Mouse (Mus musculus): ENCODE measurements around the gene Tas2r126. TPM values are rescaled to one million over a fixed set of nuclear protein-coding genes. Genes with fewer than 3 reads are reported as not detected.
"Not testable (repeated sequence)": the region's sequence is repeated elsewhere in the genome, so short reads cannot be mapped to it uniquely, and the experiment has no call there.

Tas2r126 gene
- polyA plus RNA-seq, 1 experiment, result not detected

GRCm38 (mm10) chr6:42470542-42470941 lies 36.2 kb downstream of the Tas2r126 start:
- H3K4me3 ChIP-seq (ENCODE audit: insufficient read depth, low read depth, low read length), result no peak overlapping the region
- no peak overlapping the region for H3K27ac ChIP-seq (ENCODE audit: insufficient read depth, low read depth, low read length)
- no peaks in the 10 kb centered on the region for H3K4me1 ChIP-seq (ENCODE audit: control insufficient read depth, insufficient read depth, low read length)
- WGBS, result 90% methylated on average over 4 of the region's 4 CpGs
- TF ChIP-seq CTCF (IDR thresholded peaks at IDR 0.05; ENCODE audit: insufficient read depth, low read depth, low read length) (no peak), POLR2A (IDR thresholded peaks at IDR 0.05; ENCODE audit: insufficient read depth, low read depth, low read length) (no peak)

- not testable (repeated sequence) for H3K4me3 ChIP-seq (ENCODE audit: insufficient read depth, low read depth, low read length); H3K4me1 ChIP-seq (ENCODE audit: control insufficient read depth, insufficient read depth, low read length); H3K27ac ChIP-seq (ENCODE audit: insufficient read depth, low read depth, low read length)
- 98% methylated on average over 4 of the region's 4 CpGs for WGBS
Observed at GRCm38 (mm10) chr6:42471298-42471697, 37.0 kb downstream of the Tas2r126 start.

- H3K4me3 ChIP-seq (ENCODE audit: insufficient read depth, low read depth, low read length), result no peak within 1 kb of the TSS
- 83% methylated on average over 1 of the region's 1 CpGs for WGBS
- no peak within 1 kb of the TSS for H3K27ac ChIP-seq (ENCODE audit: insufficient read depth, low read depth, low read length)
- no peaks in the 10 kb centered on the region for H3K4me1 ChIP-seq (ENCODE audit: control insufficient read depth, insufficient read depth, low read length)
- no peak for TF ChIP-seq POLR2A (IDR thresholded peaks at IDR 0.05; ENCODE audit: insufficient read depth, low read depth, low read length)
- TF ChIP-seq CTCF (IDR thresholded peaks at IDR 0.05; ENCODE audit: insufficient read depth, low read depth, low read length), result no peak
Observed at GRCm38 (mm10) chr6:42476235-42476634, 41.9 kb downstream of the Tas2r126 start, which contains the start of gene Olfr457. Gene Olfr457 (minus strand): TSS chr6:42476335.

- no peak overlapping the region for H3K27ac ChIP-seq (ENCODE audit: insufficient read depth, low read depth, low read length)
- TF ChIP-seq POLR2A (IDR thresholded peaks at IDR 0.05; ENCODE audit: insufficient read depth, low read depth, low read length) (no peak), CTCF (IDR thresholded peaks at IDR 0.05; ENCODE audit: insufficient read depth, low read depth, low read length) (no peak)
- no peaks in the 10 kb centered on the region for H3K4me1 ChIP-seq (ENCODE audit: control insufficient read depth, insufficient read depth, low read length)
- H3K4me3 ChIP-seq (ENCODE audit: insufficient read depth, low read depth, low read length), result no peak overlapping the region
Observed at GRCm38 (mm10) chr6:42484633-42485032, 50.3 kb downstream of the Tas2r126 start.

Other genes with a start within 250 kb of the Tas2r126 start
- not detected in 2 replicates for gene Tas2r144, start 219.2 kb upstream of the Tas2r126 start, polyA plus RNA-seq (2012; ENCODE audit: insufficient read depth, insufficient read length, low replicate concordance, missing spikeins)
- gene Gstk1, start 188.6 kb upstream of the Tas2r126 start, polyA plus RNA-seq (2012; ENCODE audit: insufficient read depth, insufficient read length, low replicate concordance, missing spikeins), result not detected in 2 replicates
- gene Tmem139, start 172.6 kb upstream of the Tas2r126 start, polyA plus RNA-seq (2012; ENCODE audit: insufficient read depth, insufficient read length, low replicate concordance, missing spikeins), result not detected in 2 replicates
- gene Casp2, start 169.6 kb upstream of the Tas2r126 start, polyA plus RNA-seq (2012; ENCODE audit: insufficient read depth, insufficient read length, low replicate concordance, missing spikeins), result not detected in 2 replicates
- not detected in 2 replicates for gene Clcn1, start 147.8 kb upstream of the Tas2r126 start, polyA plus RNA-seq (2012; ENCODE audit: insufficient read depth, insufficient read length, low replicate concordance, missing spikeins)
- gene Fam131b, start 109.9 kb upstream of the Tas2r126 start, polyA plus RNA-seq (2012; ENCODE audit: insufficient read depth, insufficient read length, low replicate concordance, missing spikeins), result not detected in 2 replicates
- gene Zyx, start 84.9 kb upstream of the Tas2r126 start, polyA plus RNA-seq (2012; ENCODE audit: insufficient read depth, insufficient read length, low replicate concordance, missing spikeins), result not detected in 2 replicates
- gene Epha1, start 61.3 kb upstream of the Tas2r126 start, polyA plus RNA-seq (2012; ENCODE audit: insufficient read depth, insufficient read length, low replicate concordance, missing spikeins), result not detected in 2 replicates
- not detected in 2 replicates for gene Tas2r143, start 34.3 kb upstream of the Tas2r126 start, polyA plus RNA-seq (2012; ENCODE audit: insufficient read depth, insufficient read length, low replicate concordance, missing spikeins)
- not detected in 2 replicates for gene Tas2r135, start 29.1 kb upstream of the Tas2r126 start, polyA plus RNA-seq (2012; ENCODE audit: insufficient read depth, insufficient read length, low replicate concordance, missing spikeins)
- not detected in 2 replicates for gene Olfr458, start 30.7 kb downstream of the Tas2r126 start, polyA plus RNA-seq (2012; ENCODE audit: insufficient read depth, insufficient read length, low replicate concordance, missing spikeins)
- gene Olfr457, start 41.8 kb downstream of the Tas2r126 start, polyA plus RNA-seq (2012; ENCODE audit: insufficient read depth, insufficient read length, low replicate concordance, missing spikeins), result not detected in 2 replicates
- gene Olfr456, start 52.7 kb downstream of the Tas2r126 start, polyA plus RNA-seq (2012; ENCODE audit: insufficient read depth, insufficient read length, low replicate concordance, missing spikeins), result not detected in 2 replicates
- not detected in 2 replicates for gene Olfr455, start 113.1 kb downstream of the Tas2r126 start, polyA plus RNA-seq (2012; ENCODE audit: insufficient read depth, insufficient read length, low replicate concordance, missing spikeins)
- gene Tcaf3, start 163.2 kb downstream of the Tas2r126 start, polyA plus RNA-seq (2012; ENCODE audit: insufficient read depth, insufficient read length, low replicate concordance, missing spikeins), result not detected in 2 replicates
- gene Tcaf2, start 210.7 kb downstream of the Tas2r126 start, polyA plus RNA-seq (2012; ENCODE audit: insufficient read depth, insufficient read length, low replicate concordance, missing spikeins), result not detected in 2 replicates

Measured in olfactory bulb, adult 2 months (tissue).